Mouse (Mus musculus) heart, adult 18-20 months (tissue): ENCODE data around the gene Zfp936. TPM values are rescaled to one million over a fixed set of nuclear protein-coding genes. Genes with fewer than 3 reads are reported as not detected.
A peak's percentile ranks its signal among the peaks of the same experiment; 100 is the strongest.
"Not testable (repeated sequence)": the region's sequence is repeated elsewhere in the genome, so short reads cannot be mapped to it uniquely, and the experiment has no call there.

ENCODE experiments used
- DNase-seq, 2 experiments: peaks; one replicate each; pipeline ENCODE4 v3.0.0; 2021 to 2022; ENCODE audit warnings: mixed read lengths in 1 of 2
- long read RNA-seq, 2 experiments: library from polyadenylated mRNA; stranded (forward); transcript quantifications; one replicate each; pipeline ENCODE4 v2.0.0; 2021
- microRNA-seq, 2 experiments: library from miRNA; unstranded; fragments of <30 nt; microRNA quantifications; one replicate each; pipeline ENCODE4 v1.2.0; 2022
- total RNA-seq, 2 experiments: library from RNA; stranded (reverse); gene quantifications; 2 replicates each; pipeline ENCODE4 v1.2.3; 2021

Zfp936 gene
- total RNA-seq: not detected
- long read RNA-seq, experiment 1: 0 reads
- long read RNA-seq, experiment 2: 0 reads

- not testable (repeated sequence) for DNase-seq
These were observed at the start of gene Zfp936 for GRCm38 (mm10) chr7:43113929-43114328. Gene Zfp936 (plus strand): TSS chr7:43114229.

GRCm38 (mm10) chr7:43077831-43078230 is 36.2 kb upstream of the Zfp936 start:
- DNase-seq: no peak

- DNase-seq: not testable (repeated sequence)
These were observed 14.7 kb downstream of the Zfp936 start for GRCm38 (mm10) chr7:43128691-43129090.

- DNase-seq: not testable (repeated sequence)
These were observed 50.1 kb downstream of the Zfp936 start for GRCm38 (mm10) chr7:43164121-43164520.

- DNase-seq: not testable (repeated sequence)
These were observed 53.1 kb downstream of the Zfp936 start for GRCm38 (mm10) chr7:43167101-43167500.

- DNase-seq: not testable (repeated sequence)
These were observed 53.8 kb downstream of the Zfp936 start for GRCm38 (mm10) chr7:43167811-43168210.

- not testable (repeated sequence) for DNase-seq
These were observed 54.2 kb downstream of the Zfp936 start for GRCm38 (mm10) chr7:43168212-43168611.

GRCm38 (mm10) chr7:43177003-43177702 is 63.1 kb downstream of the Zfp936 start:
- no peak for DNase-seq

- DNase-seq: peak in 1 of 2 experiments; percentile 13
These were observed 99.8 kb downstream of the Zfp936 start for GRCm38 (mm10) chr7:43213781-43214180.

Small RNA genes lying within 50 kb of the gene (microRNA-seq; reads per million reads assigned to microRNA genes)
- gene Gm22707: 0 reads per million in 2 experiments

Other genes starting within 250 kb of the Zfp936 start
- gene Gm2381, start 247.0 kb upstream of the Zfp936 start, total RNA-seq: under 1 TPM; 0.07 to 0.13 TPM
- not detected for gene Vmn2r63, start 180.4 kb upstream of the Zfp936 start, total RNA-seq
- gene Gm9268, start 95.5 kb upstream of the Zfp936 start, total RNA-seq: not detected
- 10 to 100 TPM; 12.8 to 16.2 TPM for gene Zfp715, start 199.1 kb downstream of the Zfp936 start, total RNA-seq
- gene Siglecf, start 237.1 kb downstream of the Zfp936 start, total RNA-seq: not detected